Mouse (Mus musculus) MEL (cell line): Measurements from ENCODE around the gene Them5. TPM values are rescaled to one million over a fixed set of nuclear protein-coding genes. Genes with fewer than 3 reads are reported as not detected.

Experiments
- DNase-seq: peaks from one replicate; pipeline ENCODE4 v3.0.0; 2011; ENCODE audit warnings: low read depth, low spot score
- H3K27ac ChIP-seq: 2 replicates; pipeline ENCODE4 v1.5.1; 2012; ENCODE audit warnings: low read depth, mild to moderate bottlenecking, control low read depth, low read length, moderate library complexity; ENCODE audit not compliant: control insufficient read depth
- H3K27me3 ChIP-seq, 2 experiments: fragments of 150-350 bp in 1 of 2; sonication (generic) in 1 of 2; 2 replicates each; pipeline ENCODE4 v1.6.1; 2012; ENCODE audit warnings: low read length in 2 of 2, mild to moderate bottlenecking in 2 of 2, improper control_type of control experiment in 1 of 2, moderate library complexity in 1 of 2; ENCODE audit not compliant: insufficient read depth in 2 of 2, control insufficient read depth in 1 of 2
- H3K36me3 ChIP-seq, 2 experiments: 2 replicates each; pipeline ENCODE4 v1.6.1; 2012 to 2014; ENCODE audit warnings: low read length in 2 of 2, improper control_type of control experiment in 1 of 2, inconsistent platforms in 1 of 2, mild to moderate bottlenecking in 1 of 2; ENCODE audit not compliant: insufficient read depth in 2 of 2, control insufficient read depth in 1 of 2
- H3K4me1 ChIP-seq, 2 experiments: fragments of 150-350 bp in 1 of 2; sonication (generic) in 1 of 2; 2 replicates each; pipeline ENCODE4 v1.6.1; 2012; ENCODE audit warnings: low read length in 2 of 2, improper control_type of control experiment in 1 of 2, mild to moderate bottlenecking in 1 of 2; ENCODE audit not compliant: insufficient read depth in 2 of 2, control insufficient read depth in 1 of 2
- H3K4me3 ChIP-seq, 2 experiments: fragments of 150-350 bp in 1 of 2; sonication (generic) in 1 of 2; 2 replicates each; pipeline ENCODE4 v1.5.1; 2012; ENCODE audit warnings: low read depth in 2 of 2, low read length in 2 of 2, mild to moderate bottlenecking in 2 of 2, moderate library complexity in 2 of 2, control low read depth in 1 of 2, improper control_type of control experiment in 1 of 2; ENCODE audit not compliant: control insufficient read depth in 1 of 2, insufficient read depth in 1 of 2
- H3K79me2 ChIP-seq: 2 replicates; pipeline ENCODE4 v1.6.1; 2012; ENCODE audit warnings: mild to moderate bottlenecking, low read length, moderate library complexity; ENCODE audit not compliant: control insufficient read depth, poor library complexity, insufficient read depth
- H3K9ac ChIP-seq: 2 replicates; pipeline ENCODE4 v1.6.1; 2012; ENCODE audit warnings: low read depth, mild to moderate bottlenecking, control low read depth, low read length, moderate library complexity; ENCODE audit not compliant: control insufficient read depth, poor library complexity, severe bottlenecking
- H3K9me3 ChIP-seq: fragments of 150-350 bp; sonication (generic); replicated peaks from 2 replicates; pipeline ENCODE4 v1.6.1; 2012; ENCODE audit warnings: mild to moderate bottlenecking, low read length, improper control_type of control experiment, moderate library complexity; ENCODE audit not compliant: insufficient read depth
- BHLHE40 ChIP-seq: IDR thresholded peaks from 2 replicates; pipeline ENCODE4 v1.6.1; 2012; ENCODE audit warnings: low read depth, mild to moderate bottlenecking, inconsistent platforms, low read length, improper control_type of control experiment, borderline replicate concordance
- CHD1 ChIP-seq: IDR thresholded peaks from 2 replicates; pipeline ENCODE4 v1.6.1; 2012; ENCODE audit warnings: low read depth, mild to moderate bottlenecking, inconsistent platforms, low read length, improper control_type of control experiment
- CTCF ChIP-seq, 3 experiments: IDR thresholded peaks in 2 of 3; conservative IDR thresholded peaks in 1 of 3; 2 replicates each; pipeline ENCODE4 v1.5.1; 2011 to 2012; ENCODE audit warnings: low read length in 3 of 3, low read depth in 2 of 3, mild to moderate bottlenecking in 2 of 3, improper control_type of control experiment in 1 of 3, inconsistent platforms in 1 of 3, mixed read lengths in 1 of 3, moderate library complexity in 1 of 3; ENCODE audit not compliant: control insufficient read depth in 1 of 3, insufficient read depth in 1 of 3, poor library complexity in 1 of 3, severe bottlenecking in 1 of 3
- E2F4 ChIP-seq: IDR thresholded peaks from 2 replicates; pipeline ENCODE4 v1.6.1; 2011; ENCODE audit warnings: low read depth, low read length, improper control_type of control experiment, borderline replicate concordance
- ELF1 ChIP-seq: IDR thresholded peaks from 2 replicates; pipeline ENCODE4 v1.6.1; 2014; ENCODE audit warnings: low read depth, mild to moderate bottlenecking, inconsistent platforms, low read length, improper control_type of control experiment, moderate library complexity
- EP300 ChIP-seq, 2 experiments: IDR thresholded peaks; 2 replicates each; pipeline ENCODE4 v1.6.1; 2011; ENCODE audit warnings: improper control_type of control experiment in 2 of 2, low read length in 2 of 2, low read depth in 1 of 2, mild to moderate bottlenecking in 1 of 2
- ETS1 ChIP-seq: IDR thresholded peaks from 2 replicates; pipeline ENCODE4 v1.6.1; 2012; ENCODE audit warnings: low read depth, mild to moderate bottlenecking, inconsistent platforms, low read length, improper control_type of control experiment, moderate library complexity
- GABPA ChIP-seq: IDR thresholded peaks from 2 replicates; pipeline ENCODE4 v1.6.1; 2012; ENCODE audit warnings: low read depth, mild to moderate bottlenecking, inconsistent platforms, low read length, improper control_type of control experiment, moderate library complexity
- GATA1 ChIP-seq: IDR thresholded peaks from 2 replicates; pipeline ENCODE4 v1.6.1; 2011; ENCODE audit warnings: low read depth, low read length, improper control_type of control experiment
- HCFC1 ChIP-seq: IDR thresholded peaks from 2 replicates; pipeline ENCODE4 v1.6.1; 2012; ENCODE audit warnings: low read depth, mild to moderate bottlenecking, inconsistent platforms, low read length, improper control_type of control experiment, moderate library complexity
- JUND ChIP-seq: IDR thresholded peaks from 2 replicates; pipeline ENCODE4 v1.6.1; 2011; ENCODE audit warnings: low read depth, mild to moderate bottlenecking, improper control_type of control experiment, low read length
- KAT2A ChIP-seq: conservative IDR thresholded peaks from 2 replicates; pipeline ENCODE4 v1.6.1; 2012; ENCODE audit warnings: low read depth, low read length, improper control_type of control experiment, inconsistent platforms
- MAFK ChIP-seq: IDR thresholded peaks from 2 replicates; pipeline ENCODE4 v1.6.1; 2011; ENCODE audit warnings: low read depth, mild to moderate bottlenecking, low read length, improper control_type of control experiment, borderline replicate concordance
- MAZ ChIP-seq: IDR thresholded peaks from 2 replicates; pipeline ENCODE4 v1.6.1; 2012; ENCODE audit warnings: low read depth, mild to moderate bottlenecking, inconsistent platforms, low read length, improper control_type of control experiment
- MEF2A ChIP-seq: IDR thresholded peaks from 2 replicates; pipeline ENCODE4 v1.6.1; 2014; ENCODE audit warnings: low read depth, mild to moderate bottlenecking, inconsistent platforms, low read length, improper control_type of control experiment; ENCODE audit not compliant: poor library complexity, insufficient replicate concordance, severe bottlenecking; ENCODE audit errors: extremely low read depth
- MYB ChIP-seq: IDR thresholded peaks from 2 replicates; pipeline ENCODE4 v1.6.1; 2011; ENCODE audit warnings: mild to moderate bottlenecking, low read depth, low read length, improper control_type of control experiment
- MYC ChIP-seq: IDR thresholded peaks from 2 replicates; pipeline ENCODE4 v1.6.1; 2011; ENCODE audit warnings: low read depth, mild to moderate bottlenecking, low read length, improper control_type of control experiment, moderate library complexity
- NELFE ChIP-seq: IDR thresholded peaks from 2 replicates; pipeline ENCODE4 v1.6.1; 2011; ENCODE audit warnings: low read depth, low read length, improper control_type of control experiment
- NRF1 ChIP-seq: IDR thresholded peaks from 2 replicates; pipeline ENCODE4 v1.6.1; 2014; ENCODE audit warnings: low read depth, mild to moderate bottlenecking, inconsistent platforms, low read length, improper control_type of control experiment, moderate library complexity; ENCODE audit not compliant: poor library complexity, insufficient read depth, severe bottlenecking
- POLR2A ChIP-seq, 2 experiments: IDR thresholded peaks; 2 replicates each; pipeline ENCODE4 v1.6.1; 2011 to 2012; ENCODE audit warnings: low read length in 2 of 2, mild to moderate bottlenecking in 2 of 2, control low read depth in 1 of 2, improper control_type of control experiment in 1 of 2, low read depth in 1 of 2, moderate library complexity in 1 of 2; ENCODE audit not compliant: control insufficient read depth in 1 of 2, insufficient read depth in 1 of 2, poor library complexity in 1 of 2
- POLR2AphosphoS2 ChIP-seq: IDR thresholded peaks from 2 replicates; pipeline ENCODE4 v1.6.1; 2011; ENCODE audit warnings: low read length, improper control_type of control experiment
- RAD21 ChIP-seq: IDR thresholded peaks from 2 replicates; pipeline ENCODE4 v1.6.1; 2011; ENCODE audit warnings: mild to moderate bottlenecking, low read depth, low read length, improper control_type of control experiment
- RCOR1 ChIP-seq: IDR thresholded peaks from 2 replicates; pipeline ENCODE4 v1.6.1; 2012; ENCODE audit warnings: low read depth, mild to moderate bottlenecking, inconsistent platforms, low read length, improper control_type of control experiment
- SIN3A ChIP-seq: IDR thresholded peaks from 2 replicates; pipeline ENCODE4 v1.6.1; 2012; ENCODE audit warnings: low read length, improper control_type of control experiment, inconsistent platforms
- SMC3 ChIP-seq: IDR thresholded peaks from 2 replicates; pipeline ENCODE4 v1.6.1; 2011; ENCODE audit warnings: low read depth, low read length, improper control_type of control experiment
- TAL1 ChIP-seq: IDR thresholded peaks from 2 replicates; pipeline ENCODE4 v1.6.1; 2012; ENCODE audit warnings: mild to moderate bottlenecking, inconsistent platforms, low read length, moderate library complexity, mixed read lengths
- TBP ChIP-seq: IDR thresholded peaks from 2 replicates; pipeline ENCODE4 v1.8.0; 2011; ENCODE audit warnings: low read depth, low read length, improper control_type of control experiment
- TCF12 ChIP-seq: IDR thresholded peaks from 2 replicates; pipeline ENCODE4 v1.6.1; 2014; ENCODE audit warnings: low read depth, mild to moderate bottlenecking, inconsistent platforms, low read length, improper control_type of control experiment, moderate library complexity
- UBTF ChIP-seq: IDR thresholded peaks from 2 replicates; pipeline ENCODE4 v1.6.1; 2012; ENCODE audit warnings: low read depth, mild to moderate bottlenecking, inconsistent platforms, low read length, improper control_type of control experiment, moderate library complexity, borderline replicate concordance; ENCODE audit not compliant: insufficient read depth
- USF1 ChIP-seq: IDR thresholded peaks from 2 replicates; pipeline ENCODE4 v1.6.1; 2014; ENCODE audit warnings: low read depth, mild to moderate bottlenecking, inconsistent platforms, low read length, improper control_type of control experiment, moderate library complexity
- USF2 ChIP-seq, 2 experiments: IDR thresholded peaks; 2 replicates each; pipeline ENCODE4 v1.6.1; 2011 to 2012; ENCODE audit warnings: improper control_type of control experiment in 2 of 2, low read length in 2 of 2, borderline replicate concordance in 1 of 2, inconsistent platforms in 1 of 2, low read depth in 1 of 2, mild to moderate bottlenecking in 1 of 2; ENCODE audit not compliant: insufficient read depth in 1 of 2
- ZC3H11A ChIP-seq: IDR thresholded peaks from 2 replicates; pipeline ENCODE4 v1.6.1; 2012; ENCODE audit warnings: low read depth, mild to moderate bottlenecking, inconsistent platforms, low read length, improper control_type of control experiment
- ZKSCAN1 ChIP-seq: IDR thresholded peaks from 2 replicates; pipeline ENCODE4 v1.6.1; 2012; ENCODE audit warnings: low read depth, mild to moderate bottlenecking, inconsistent platforms, low read length, improper control_type of control experiment, moderate library complexity
- ZMIZ1 ChIP-seq: IDR thresholded peaks from 2 replicates; pipeline ENCODE4 v1.6.1; 2012; ENCODE audit warnings: low read depth, mild to moderate bottlenecking, inconsistent platforms, low read length, improper control_type of control experiment, moderate library complexity
- ZNF384 ChIP-seq: IDR thresholded peaks from 2 replicates; pipeline ENCODE4 v1.6.1; 2012; ENCODE audit warnings: low read depth, mild to moderate bottlenecking, inconsistent platforms, low read length, improper control_type of control experiment
- polyA plus RNA-seq, 2 experiments: library from polyadenylated mRNA; stranded (reverse) in 1 of 2; unstranded in 1 of 2; fragments of >175 nt in 1 of 2; fragments of >200 nt in 1 of 2; gene quantifications; 2 replicates each; pipeline versions ENCODE4 v1.2.1 to v1.2.4; 2012; ENCODE audit warnings: low replicate concordance in 2 of 2, low read depth in 1 of 2; ENCODE audit not compliant: insufficient read length in 2 of 2, insufficient read depth in 1 of 2, missing spikeins in 1 of 2
- total RNA-seq: library from RNA; depleted of rRNA; stranded (reverse); fragments of 300-350 nt; gene quantifications from 2 replicates; pipeline ENCODE4 v1.2.3, GENCODE M21; 2012

The Them5 gene
- total and polyA plus RNA-seq, 3 experiments = not detected

DNA sequence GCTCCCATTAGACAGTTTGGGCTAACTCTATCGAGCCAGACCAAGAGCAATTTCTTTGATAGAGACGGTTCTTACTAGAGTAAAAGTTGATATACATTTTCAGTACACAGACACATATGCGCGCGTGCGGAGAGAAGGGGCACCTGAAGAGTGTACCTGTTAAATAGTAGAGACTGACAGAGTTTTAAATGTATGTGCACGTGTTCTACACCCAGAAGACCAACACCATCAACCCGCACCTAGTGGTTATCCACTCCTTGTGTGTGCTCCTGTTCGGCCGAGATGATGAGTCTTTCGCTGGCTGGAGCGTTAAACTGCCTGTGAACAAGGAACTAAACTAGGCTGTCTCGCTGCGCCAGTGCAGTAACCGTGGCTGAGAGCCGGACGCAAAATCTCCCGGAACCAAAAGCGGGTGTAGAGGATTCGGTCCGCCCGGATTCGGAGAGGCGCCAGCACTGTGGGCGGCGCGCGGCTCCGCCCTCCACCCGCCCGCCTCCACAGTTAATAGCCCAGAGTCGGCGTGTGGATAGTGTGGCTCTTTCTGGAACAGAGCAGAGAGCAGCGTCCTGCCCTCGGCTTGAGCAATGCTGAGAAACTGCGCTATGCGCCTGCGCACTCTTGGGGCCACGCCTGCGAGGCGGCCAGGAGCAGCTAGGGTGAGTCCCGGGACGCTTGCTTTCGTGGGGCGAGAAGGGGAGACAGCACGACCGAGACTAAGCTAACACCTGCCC, 32.1 kb upstream of the Them5 start, which contains the start of gene Them4:
TSS of gene Them4 (plus strand) at position 457 of the 731 bp plus-strand sequence.
- no peaks in the 10 kb centered on the region for H3K9me3 ChIP-seq
- H3K9ac ChIP-seq = peak within 1 kb of the TSS; percentile 75
- H3K4me1 ChIP-seq = peaks cover 0 to 3% of the 10 kb centered on the region in 2 experiments; a peak in 1 of 4 replicates
- H3K79me2 ChIP-seq = no peaks in the 10 kb centered on the region; the same call in 1 of the 2 replicates
- H3K36me3 ChIP-seq = no peaks in the 10 kb centered on the region
- peak within 1 kb of the TSS; percentile 67 to 72 for H3K4me3 ChIP-seq
- H3K27me3 ChIP-seq = no peaks in the 10 kb centered on the region
- peak within 1 kb of the TSS; percentile 70 for H3K27ac ChIP-seq
- DNase-seq = peak; percentile 90
- TF ChIP-seq MYB (no peak), POLR2A (IDR thresholded peaks at IDR 0.05; ENCODE audit: control insufficient read depth in 1 of 2, insufficient read depth in 1 of 2, low read depth in 1 of 2, low read length in 2 of 2, poor library complexity in 1 of 2) (peak; percentile 44 to 68; a peak in 2 of 4 replicates), MEF2A (no peak), TCF12 (peak; percentile 52; the same call in 1 of the 2 replicates), TBP (peak; percentile 65; the same call in 1 of the 2 replicates), NELFE (peak; percentile 39; the same call in 1 of the 2 replicates), GATA1 (no peak), SIN3A (no peak), POLR2AphosphoS2 (peak; percentile 60; the same call in 1 of the 2 replicates), SMC3 (0 out of 2 replicates have a peak, but pooled peaks have one; percentile 3), TAL1 (no peak), RCOR1 (no peak), CHD1 (no peak), CTCF (IDR thresholded peaks at IDR 0.05 in 2 of 3, conservative IDR thresholded peaks at IDR 0.05 in 1 of 3; ENCODE audit: control insufficient read depth in 1 of 3, insufficient read depth in 1 of 3, low read depth in 2 of 3, low read length in 3 of 3, poor library complexity in 1 of 3, severe bottlenecking in 1 of 3) (no peak), BHLHE40 (no peak), JUND (no peak), ZNF384 (no peak), MYC (no peak), E2F4 (no peak), USF1 (no peak), ZKSCAN1 (no peak), RAD21 (no peak), ETS1 (no peak), ZC3H11A (no peak), EP300 (IDR thresholded peaks at IDR 0.05; ENCODE audit: low read depth in 1 of 2, low read length in 2 of 2) (no peak), ZMIZ1 (no peak), GABPA (no peak), ELF1 (0 out of 2 replicates have a peak, but pooled peaks have one; percentile 47), KAT2A (no peak; the same call in 1 of the 2 replicates), UBTF (no peak), NRF1 (peak; percentile 76), HCFC1 (peak; percentile 77), USF2 (IDR thresholded peaks at IDR 0.05; ENCODE audit: borderline replicate concordance in 1 of 2, insufficient read depth in 1 of 2, low read depth in 1 of 2, low read length in 2 of 2) (no peak), MAZ (no peak), MAFK (no peak)
